Mouse (Mus musculus) midbrain, embryonic 14.5 days (tissue): ENCODE data around the gene Nat8f1. TPM values are rescaled to one million over a fixed set of nuclear protein-coding genes. Genes with fewer than 3 reads are reported as not detected.
"Not testable (repeated sequence)": the region's sequence is repeated elsewhere in the genome, so short reads cannot be mapped to it uniquely, and the experiment has no call there.

Experiments
- ATAC-seq: fragments of 200-750 bp; cut with Nextera tagmentation; 2 replicates; pipeline ENCODE4 v1.8.0; 2017; ENCODE audit warnings: moderate number of reproducible peaks, moderate library complexity; ENCODE audit not compliant: low FRiP score, low TSS enrichment
- DNase-seq: peaks from one replicate; pipeline ENCODE4 v3.0.0-alpha.2; 2015
- H3K27ac ChIP-seq: fragments of 300-500 bp; sonication (generic); replicated peaks from 2 replicates; pipeline ENCODE4 v1.5.1; 2014; ENCODE audit warnings: mild to moderate bottlenecking, low read depth, low read length, moderate library complexity
- H3K27me3 ChIP-seq: fragments of 300-500 bp; sonication (generic); 2 replicates; pipeline ENCODE4 v1.6.1; 2014; ENCODE audit warnings: low read length, control low read depth, mixed read lengths; ENCODE audit not compliant: control insufficient read depth, insufficient read depth
- H3K36me3 ChIP-seq: fragments of 300-500 bp; sonication (generic); 2 replicates; pipeline ENCODE4 v1.6.1; 2014; ENCODE audit warnings: low read length, control low read depth; ENCODE audit not compliant: control insufficient read depth, insufficient read depth
- H3K4me1 ChIP-seq: fragments of 300-500 bp; sonication (generic); 2 replicates; pipeline ENCODE4 v1.6.1; 2014; ENCODE audit warnings: mild to moderate bottlenecking, antibody characterized with exemption, low read length, control low read depth; ENCODE audit not compliant: control insufficient read depth, insufficient read depth
- H3K4me2 ChIP-seq: fragments of 300-500 bp; sonication (generic); 2 replicates; pipeline ENCODE4 v1.6.1; 2014; ENCODE audit warnings: mild to moderate bottlenecking, low read length, moderate library complexity
- H3K4me3 ChIP-seq: fragments of 300-500 bp; sonication (generic); replicated peaks from 2 replicates; pipeline ENCODE4 v1.5.1; 2014; ENCODE audit warnings: low read depth, low read length
- H3K9ac ChIP-seq: fragments of 300-500 bp; sonication (generic); replicated peaks from 2 replicates; pipeline ENCODE4 v1.6.1; 2014; ENCODE audit warnings: mild to moderate bottlenecking, low read length, moderate library complexity
- H3K9me3 ChIP-seq: fragments of 300-500 bp; sonication (generic); 2 replicates; pipeline ENCODE4 v1.6.1; 2016; ENCODE audit warnings: low read length, control low read depth, mixed read lengths; ENCODE audit not compliant: control insufficient read depth
- WGBS: fragments of 180-500 bp; shearing (Covaris S2); extraction: QIAGEN DNeasy Blood & Tissue Kit; methylation state at CpG from one replicate; pipeline ENCODE4 v1.1.7; 2014; 5-methylcytosine and 5-hydroxymethylcytosine counted together
- polyA plus RNA-seq: library from polyadenylated mRNA; unstranded; fragments of >200 nt; fragmentation: Nextera tagmentation; extraction: Ambion mirVana; gene quantifications from 2 replicates; pipeline ENCODE4 v1.2.1, GENCODE M21; 2014

Gene Nat8f1
- polyA plus RNA-seq, 1 experiment from 2014 or later = 15.5 TPM

GRCm38 (mm10) chr6:85864900-85865639 is 50.4 kb downstream of the Nat8f1 start:
- not testable (repeated sequence) for H3K4me1 ChIP-seq, H3K4me3 ChIP-seq, ATAC-seq, H3K9ac ChIP-seq, H3K27ac ChIP-seq, H3K9me3 ChIP-seq, H3K27me3 ChIP-seq, DNase-seq, H3K36me3 ChIP-seq, H3K4me2 ChIP-seq
- 81% methylated on average over 5 of the region's 7 CpGs for WGBS

- Histone ChIP-seq H3K9ac (no peak overlapping the region), H3K9me3 (no peaks in the 10 kb centered on the region), H3K4me2 (no peak overlapping the region), H3K27me3 (no peaks in the 10 kb centered on the region), H3K4me1 (no peaks in the 10 kb centered on the region), H3K27ac (no peak overlapping the region), H3K4me3 (no peak overlapping the region), H3K36me3 (no peaks in the 10 kb centered on the region)
- no peak for ATAC-seq
- DNase-seq = no peak
- 87% methylated on average over 2 of the region's 2 CpGs for WGBS
Observed at GRCm38 (mm10) chr6:85863840-85864239, 51.6 kb downstream of the Nat8f1 start.

GRCm38 (mm10) chr6:85863136-85863535 is 52.4 kb downstream of the Nat8f1 start:
- Histone ChIP-seq H3K9ac (no peak overlapping the region), H3K9me3 (no peaks in the 10 kb centered on the region), H3K27ac (no peak overlapping the region), H3K27me3 (no peaks in the 10 kb centered on the region), H3K4me2 (no peak overlapping the region), H3K36me3 (no peaks in the 10 kb centered on the region), H3K4me1 (no peaks in the 10 kb centered on the region), H3K4me3 (no peak overlapping the region)
- DNase-seq (no peak), ATAC-seq (no peak)
- 85% methylated on average over 2 of the region's 2 CpGs for WGBS

- H3K9ac ChIP-seq = no peak overlapping the region
- H3K27me3 ChIP-seq = no peaks in the 10 kb centered on the region
- no peak overlapping the region for H3K4me2 ChIP-seq
- no peaks in the 10 kb centered on the region for H3K36me3 ChIP-seq
- no peaks in the 10 kb centered on the region for H3K4me1 ChIP-seq
- no peak overlapping the region for H3K4me3 ChIP-seq
- DNase-seq = no peak
- no peak for ATAC-seq
- H3K9me3 ChIP-seq = no peaks in the 10 kb centered on the region
- 89% methylated on average over 3 of the region's 3 CpGs for WGBS
- no peak overlapping the region for H3K27ac ChIP-seq
Observed at GRCm38 (mm10) chr6:85862565-85862964, 52.9 kb downstream of the Nat8f1 start.

GRCm38 (mm10) chr6:85861247-85861646 is 54.2 kb downstream of the Nat8f1 start:
- WGBS = 88% methylated on average over 3 of the region's 3 CpGs
- H3K4me2 ChIP-seq = no peak overlapping the region
- no peak for ATAC-seq

More at GRCm38 (mm10) chr6:85861247-85861646, 54.2 kb downstream of the Nat8f1 start:
- Histone ChIP-seq H3K9ac (no peak overlapping the region), H3K4me1 (no peaks in the 10 kb centered on the region), H3K9me3 (no peaks in the 10 kb centered on the region), H3K27ac (no peak overlapping the region), H3K27me3 (no peaks in the 10 kb centered on the region), H3K36me3 (no peaks in the 10 kb centered on the region), H3K4me3 (no peak overlapping the region)
- DNase-seq = no peak

Other genes with a start within 250 kb of the Nat8f1 start
- not detected in 2 replicates for gene Nat8f7, start 202.5 kb downstream of the Nat8f1 start, polyA plus RNA-seq
- gene Nat8f3, start 149.9 kb downstream of the Nat8f1 start, polyA plus RNA-seq = 0.18 and 0.43 TPM in 2 replicates
- gene Nat8f6, start 94.7 kb downstream of the Nat8f1 start, polyA plus RNA-seq = not detected in 2 replicates
- gene Nat8f5, start 94.7 kb downstream of the Nat8f1 start, polyA plus RNA-seq = 0.30 TPM in 1 of 2 replicates, not detected in the other
- gene Nat8, start 83.6 kb downstream of the Nat8f1 start, polyA plus RNA-seq = not detected in 2 replicates
- not detected in 2 replicates for gene Nat8f2, start 46.5 kb downstream of the Nat8f1 start, polyA plus RNA-seq
- gene Nat8f4, start 10.8 kb downstream of the Nat8f1 start, polyA plus RNA-seq = 4.1 and 8.6 TPM in 2 replicates
- gene Tprkb, start 3.8 kb downstream of the Nat8f1 start, polyA plus RNA-seq = 49.1 and 50.7 TPM in 2 replicates
- 48.8 and 58.5 TPM in 2 replicates for gene Dusp11, start 46.0 kb upstream of the Nat8f1 start, polyA plus RNA-seq
- gene Figla, start 100.5 kb upstream of the Nat8f1 start, polyA plus RNA-seq = not detected in 2 replicates
- 117 and 136 TPM in 2 replicates for gene Add2, start 113.0 kb upstream of the Nat8f1 start, polyA plus RNA-seq